Mouse (Mus musculus) testis, adult 2 months (tissue): ENCODE measurements at regions not wholly inside any gene's neighbourhood (a gene's known extent, or its start where the extent isn't known, plus 50 kb on each side); places are given as distances from the start of the nearest gene placed in this dataset.

ENCODE experiments used
- H3K27ac ChIP-seq: fragments of 200-500 bp; 2 replicates; pipeline ENCODE4 v1.5.1; 2012; ENCODE audit warnings: low read depth, low read length; ENCODE audit not compliant: control insufficient read depth, insufficient read depth
- H3K27me3 ChIP-seq: fragments of 200-500 bp; 2 replicates; pipeline ENCODE4 v1.6.1; 2012; ENCODE audit warnings: mild to moderate bottlenecking, low read length, moderate library complexity; ENCODE audit not compliant: control insufficient read depth, insufficient read depth
- H3K36me3 ChIP-seq: fragments of 200-500 bp; 2 replicates; pipeline ENCODE4 v1.6.1; 2012; ENCODE audit warnings: mild to moderate bottlenecking, low read length; ENCODE audit not compliant: control insufficient read depth, insufficient read depth
- H3K4me1 ChIP-seq: fragments of 200-500 bp; 2 replicates; pipeline ENCODE4 v1.6.1; 2012; ENCODE audit warnings: low read length; ENCODE audit not compliant: control insufficient read depth, insufficient read depth
- H3K4me3 ChIP-seq: fragments of 200-500 bp; 2 replicates; pipeline ENCODE4 v1.5.1; 2012; ENCODE audit warnings: low read depth, mild to moderate bottlenecking, low read length, moderate library complexity, mixed read lengths; ENCODE audit not compliant: control insufficient read depth
- CTCF ChIP-seq: fragments of 200-500 bp; IDR thresholded peaks from 2 replicates; pipeline ENCODE4 v1.5.1; 2012; ENCODE audit warnings: low read depth, mild to moderate bottlenecking, inconsistent platforms, low read length, moderate library complexity; ENCODE audit not compliant: control insufficient read depth, insufficient read depth, insufficient replicate concordance
- POLR2A ChIP-seq: fragments of 200-500 bp; IDR thresholded peaks from 2 replicates; pipeline ENCODE4 v1.6.1; 2012; ENCODE audit warnings: low read depth, mild to moderate bottlenecking, inconsistent platforms, low read length, moderate library complexity; ENCODE audit not compliant: control insufficient read depth

- Histone ChIP-seq H3K27ac (no peak overlapping the region), H3K4me3 (no peak overlapping the region; the same call in 1 of the 2 replicates), H3K27me3 (no peaks in the 10 kb centered on the region), H3K4me1 (no peaks in the 10 kb centered on the region; the same call in 1 of the 2 replicates), H3K36me3 (no peaks in the 10 kb centered on the region)
- TF ChIP-seq CTCF = no peak
- no peak for TF ChIP-seq POLR2A
Observed at GRCm38 (mm10) chr7:40742553-40743151, 155.5 kb upstream of the Vstm2b start.

DNA sequence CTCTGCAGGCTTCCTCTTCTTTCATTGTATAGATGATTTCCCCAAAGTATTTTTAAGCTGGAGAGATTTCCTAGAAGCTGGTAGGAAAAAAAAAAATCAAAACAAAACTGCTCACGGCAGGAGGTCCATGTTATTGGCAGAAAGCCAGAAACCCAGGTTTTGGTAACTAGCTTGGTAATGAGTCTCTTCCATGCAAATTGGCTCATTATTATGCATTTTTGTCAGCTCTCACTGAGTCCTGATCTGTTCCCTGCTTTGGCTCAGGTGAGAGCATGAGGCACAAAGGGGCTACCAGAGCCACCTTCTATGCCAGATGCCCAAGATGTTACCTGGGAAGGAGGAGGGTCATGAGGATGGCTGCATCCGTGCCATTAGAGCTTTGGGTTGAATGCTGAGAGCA is 146.3 kb upstream of the Vstm2b start:
- Histone ChIP-seq H3K4me1 (no peaks in the 10 kb centered on the region), H3K27me3 (no peaks in the 10 kb centered on the region), H3K27ac (no peak overlapping the region), H3K4me3 (no peak overlapping the region), H3K36me3 (no peaks in the 10 kb centered on the region)
- TF ChIP-seq POLR2A (no peak), CTCF (no peak)

DNA sequence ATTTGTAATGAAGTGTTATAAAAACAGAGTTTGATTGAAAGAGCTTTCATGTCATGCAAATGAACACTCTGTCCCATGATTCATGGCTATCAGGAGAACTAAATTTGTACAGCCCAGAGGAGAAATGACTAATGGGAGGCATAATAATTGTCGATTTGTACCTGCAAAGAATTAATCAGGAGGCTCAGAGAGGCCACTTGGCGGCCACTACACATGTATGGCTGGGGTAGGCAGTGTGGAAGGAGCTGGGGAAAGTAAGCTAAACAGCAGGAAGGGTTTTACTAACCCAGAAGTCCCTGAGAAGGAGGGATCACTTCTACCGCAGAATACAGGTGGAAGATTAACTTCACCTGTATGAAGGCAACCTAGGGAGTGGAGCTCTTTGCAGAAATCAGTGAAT is 145.9 kb upstream of the Vstm2b start:
- H3K36me3 ChIP-seq = no peaks in the 10 kb centered on the region
- TF ChIP-seq CTCF = no peak
- TF ChIP-seq POLR2A = no peak
- no peaks in the 10 kb centered on the region for H3K4me1 ChIP-seq
- no peak overlapping the region for H3K27ac ChIP-seq
- no peaks in the 10 kb centered on the region for H3K27me3 ChIP-seq
- no peak overlapping the region for H3K4me3 ChIP-seq

GRCm38 (mm10) chr7:40753490-40753889 is 144.6 kb upstream of the Vstm2b start:
- H3K4me3 ChIP-seq = no peak overlapping the region
- no peaks in the 10 kb centered on the region for H3K36me3 ChIP-seq
- no peaks in the 10 kb centered on the region for H3K27me3 ChIP-seq
- no peaks in the 10 kb centered on the region for H3K4me1 ChIP-seq
- TF ChIP-seq POLR2A = no peak
- TF ChIP-seq CTCF = no peak
- H3K27ac ChIP-seq = no peak overlapping the region

- Histone ChIP-seq H3K27ac (no peak overlapping the region), H3K4me3 (no peak overlapping the region), H3K4me1 (no peaks in the 10 kb centered on the region), H3K27me3 (no peaks in the 10 kb centered on the region), H3K36me3 (no peaks in the 10 kb centered on the region)
- TF ChIP-seq POLR2A = no peak
- TF ChIP-seq CTCF = no peak
Observed at GRCm38 (mm10) chr7:40762520-40762919, 135.6 kb upstream of the Vstm2b start.

DNA sequence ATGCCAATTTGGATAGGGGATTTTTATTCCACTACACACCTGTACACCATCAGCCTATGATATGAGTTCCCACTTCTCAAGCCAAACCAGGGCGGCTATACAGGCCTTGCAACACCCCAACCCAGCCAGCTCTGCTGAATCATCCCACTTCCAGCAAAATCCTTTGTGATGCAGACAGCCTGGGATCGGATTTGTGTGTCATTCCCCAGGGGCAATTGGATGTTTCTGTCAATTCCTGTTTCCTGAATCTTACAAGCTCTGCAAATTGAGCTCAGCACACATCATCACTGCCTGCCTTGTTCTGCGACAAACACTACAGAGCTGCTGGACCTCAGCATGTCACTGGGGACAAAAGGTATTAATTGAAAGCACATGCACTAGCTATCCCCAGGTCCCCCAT is 132.0 kb upstream of the Vstm2b start:
- TF ChIP-seq CTCF (no peak), POLR2A (no peak)
- Histone ChIP-seq H3K27ac (no peak overlapping the region), H3K4me1 (no peaks in the 10 kb centered on the region), H3K4me3 (no peak overlapping the region), H3K36me3 (no peaks in the 10 kb centered on the region), H3K27me3 (no peaks in the 10 kb centered on the region)

DNA sequence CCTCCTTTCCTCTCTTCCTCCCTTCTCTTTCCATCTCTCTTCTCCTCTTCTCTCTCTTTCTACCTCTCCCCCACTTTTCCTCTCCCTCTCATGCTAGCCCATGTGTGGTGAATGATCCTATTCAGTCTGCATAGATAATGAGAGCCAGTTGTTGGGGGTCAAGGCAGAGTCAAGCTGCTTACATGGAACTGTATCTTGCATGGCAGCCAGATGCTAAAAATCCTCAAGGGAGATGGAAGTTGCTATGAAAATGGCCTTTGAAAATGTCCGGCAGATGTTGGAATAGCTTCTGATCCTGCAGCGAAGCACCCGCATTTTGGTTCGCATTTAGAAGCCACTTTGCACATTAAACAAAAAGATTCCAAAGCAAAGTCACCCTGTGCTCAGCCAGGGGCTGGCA is 121.9 kb upstream of the Vstm2b start:
- TF ChIP-seq POLR2A = no peak
- Histone ChIP-seq H3K27me3 (no peaks in the 10 kb centered on the region), H3K36me3 (no peaks in the 10 kb centered on the region), H3K4me1 (no peaks in the 10 kb centered on the region; the same call in 1 of the 2 replicates), H3K4me3 (no peak overlapping the region), H3K27ac (no peak overlapping the region)

- Histone ChIP-seq H3K4me1 (no peaks in the 10 kb centered on the region), H3K27ac (no peak overlapping the region), H3K36me3 (no peaks in the 10 kb centered on the region), H3K27me3 (no peaks in the 10 kb centered on the region), H3K4me3 (no peak overlapping the region)
- TF ChIP-seq CTCF (no peak), POLR2A (no peak)
Observed at GRCm38 (mm10) chr7:40784906-40785305, 113.2 kb upstream of the Vstm2b start.
